Mouse (Mus musculus) midbrain, embryonic 14.5 days (tissue): ENCODE measurements around the gene A930033H14Rik. TPM values are rescaled to one million over a fixed set of nuclear protein-coding genes. Genes with fewer than 3 reads are reported as not detected.

Experiments
- ATAC-seq: fragments of 200-750 bp; cut with Nextera tagmentation; 2 replicates; pipeline ENCODE4 v1.8.0; 2017; ENCODE audit warnings: moderate number of reproducible peaks, moderate library complexity; ENCODE audit not compliant: low FRiP score, low TSS enrichment
- DNase-seq: peaks from one replicate; pipeline ENCODE4 v3.0.0-alpha.2; 2015
- H3K27ac ChIP-seq: fragments of 300-500 bp; sonication (generic); replicated peaks from 2 replicates; pipeline ENCODE4 v1.5.1; 2014; ENCODE audit warnings: mild to moderate bottlenecking, low read depth, low read length, moderate library complexity
- H3K27me3 ChIP-seq: fragments of 300-500 bp; sonication (generic); 2 replicates; pipeline ENCODE4 v1.6.1; 2014; ENCODE audit warnings: low read length, control low read depth, mixed read lengths; ENCODE audit not compliant: control insufficient read depth, insufficient read depth
- H3K36me3 ChIP-seq: fragments of 300-500 bp; sonication (generic); 2 replicates; pipeline ENCODE4 v1.6.1; 2014; ENCODE audit warnings: low read length, control low read depth; ENCODE audit not compliant: control insufficient read depth, insufficient read depth
- H3K4me1 ChIP-seq: fragments of 300-500 bp; sonication (generic); 2 replicates; pipeline ENCODE4 v1.6.1; 2014; ENCODE audit warnings: mild to moderate bottlenecking, antibody characterized with exemption, low read length, control low read depth; ENCODE audit not compliant: control insufficient read depth, insufficient read depth
- H3K4me2 ChIP-seq: fragments of 300-500 bp; sonication (generic); 2 replicates; pipeline ENCODE4 v1.6.1; 2014; ENCODE audit warnings: mild to moderate bottlenecking, low read length, moderate library complexity
- H3K4me3 ChIP-seq: fragments of 300-500 bp; sonication (generic); replicated peaks from 2 replicates; pipeline ENCODE4 v1.5.1; 2014; ENCODE audit warnings: low read depth, low read length
- H3K9ac ChIP-seq: fragments of 300-500 bp; sonication (generic); replicated peaks from 2 replicates; pipeline ENCODE4 v1.6.1; 2014; ENCODE audit warnings: mild to moderate bottlenecking, low read length, moderate library complexity
- H3K9me3 ChIP-seq: fragments of 300-500 bp; sonication (generic); 2 replicates; pipeline ENCODE4 v1.6.1; 2016; ENCODE audit warnings: low read length, control low read depth, mixed read lengths; ENCODE audit not compliant: control insufficient read depth
- WGBS: fragments of 180-500 bp; shearing (Covaris S2); extraction: QIAGEN DNeasy Blood & Tissue Kit; methylation state at CpG from one replicate; pipeline ENCODE4 v1.1.7; 2014; 5-methylcytosine and 5-hydroxymethylcytosine counted together
- polyA plus RNA-seq: library from polyadenylated mRNA; unstranded; fragments of >200 nt; fragmentation: Nextera tagmentation; extraction: Ambion mirVana; gene quantifications from 2 replicates; pipeline ENCODE4 v1.2.1, GENCODE M21; 2014

The A930033H14Rik gene
- polyA plus RNA-seq, 1 experiment from 2014 or later: 1.3 TPM

GRCm38 (mm10) chr10:69253075-69253685, 40.3 kb upstream of the A930033H14Rik start:
- Histone ChIP-seq H3K36me3 (0 out of 2 replicates have a peak, but pooled peaks cover 7% of the 10 kb centered on the region), H3K4me1 (peaks cover 9% of the 10 kb centered on the region), H3K27ac (no peak overlapping the region), H3K4me3 (no peak overlapping the region), H3K4me2 (no peak overlapping the region), H3K9me3 (no peaks in the 10 kb centered on the region), H3K27me3 (no peaks in the 10 kb centered on the region), H3K9ac (no peak overlapping the region)
- 59% methylated on average over 5 of the region's 5 CpGs for WGBS
- DNase-seq (no peak), ATAC-seq (no peak)

GRCm38 (mm10) chr10:69252112-69253074, 39.5 kb upstream of the A930033H14Rik start:
- Histone ChIP-seq H3K4me1 (peaks cover 9% of the 10 kb centered on the region), H3K4me3 (no peak overlapping the region), H3K27me3 (no peaks in the 10 kb centered on the region), H3K9me3 (no peaks in the 10 kb centered on the region), H3K27ac (no peak overlapping the region), H3K4me2 (no peak overlapping the region), H3K36me3 (0 out of 2 replicates have a peak, but pooled peaks cover 7% of the 10 kb centered on the region), H3K9ac (no peak overlapping the region)
- DNase-seq (no peak), ATAC-seq (no peak)
- 96% methylated on average over 17 of the region's 17 CpGs for WGBS

- H3K4me2 ChIP-seq: no peak overlapping the region
- no peak overlapping the region for H3K9ac ChIP-seq
- DNase-seq (no peak), ATAC-seq (no peak)
- H3K4me1 ChIP-seq: peaks cover 9% of the 10 kb centered on the region
- H3K27me3 ChIP-seq: no peaks in the 10 kb centered on the region
- peaks cover 3% of the 10 kb centered on the region; the same call in 1 of the 2 replicates for H3K9me3 ChIP-seq
- 0 out of 2 replicates have a peak, but pooled peaks cover 7% of the 10 kb centered on the region for H3K36me3 ChIP-seq
- no peak overlapping the region for H3K27ac ChIP-seq
- no peak overlapping the region for H3K4me3 ChIP-seq
- WGBS: 91% methylated on average over 6 of the region's 6 CpGs
Observed at GRCm38 (mm10) chr10:69251254-69251653, 38.4 kb upstream of the A930033H14Rik start.

GRCm38 (mm10) chr10:69248261-69249160, 35.6 kb upstream of the A930033H14Rik start:
- no peak for DNase-seq
- H3K36me3 ChIP-seq: 0 out of 2 replicates have a peak, but pooled peaks cover 7% of the 10 kb centered on the region

GRCm38 (mm10) chr10:69247311-69248033, 34.6 kb upstream of the A930033H14Rik start:
- Histone ChIP-seq H3K27ac (no peak overlapping the region), H3K4me1 (no peaks in the 10 kb centered on the region), H3K27me3 (no peaks in the 10 kb centered on the region), H3K4me2 (no peak overlapping the region), H3K9ac (no peak overlapping the region), H3K36me3 (0 out of 2 replicates have a peak, but pooled peaks cover 7% of the 10 kb centered on the region), H3K4me3 (no peak overlapping the region), H3K9me3 (peaks cover 3% of the 10 kb centered on the region; the same call in 1 of the 2 replicates)
- no peak for DNase-seq
- ATAC-seq: no peak
- 97% methylated on average over 7 of the region's 7 CpGs for WGBS

More at GRCm38 (mm10) chr10:69248261-69249160, 35.6 kb upstream of the A930033H14Rik start:
- H3K27ac ChIP-seq: no peak overlapping the region
- no peak overlapping the region for H3K4me2 ChIP-seq
- WGBS: 93% methylated on average over 29 of the region's 29 CpGs
- no peaks in the 10 kb centered on the region for H3K4me1 ChIP-seq
- H3K4me3 ChIP-seq: no peak overlapping the region
- H3K27me3 ChIP-seq: no peaks in the 10 kb centered on the region
- no peak overlapping the region for H3K9ac ChIP-seq
- no peak for ATAC-seq
- peaks cover 3% of the 10 kb centered on the region; the same call in 1 of the 2 replicates for H3K9me3 ChIP-seq

- Histone ChIP-seq H3K4me3 (no peak overlapping the region), H3K4me1 (no peaks in the 10 kb centered on the region), H3K27ac (no peak overlapping the region), H3K27me3 (no peaks in the 10 kb centered on the region), H3K9me3 (peaks cover 3% of the 10 kb centered on the region; the same call in 1 of the 2 replicates), H3K4me2 (no peak overlapping the region), H3K36me3 (0 out of 2 replicates have a peak, but pooled peaks cover 7% of the 10 kb centered on the region), H3K9ac (no peak overlapping the region)
- ATAC-seq: no peak
- 93% methylated on average over 3 of the region's 3 CpGs for WGBS
- DNase-seq: no peak
Observed at GRCm38 (mm10) chr10:69246762-69247161, 33.9 kb upstream of the A930033H14Rik start.

- no peak overlapping the region for H3K4me2 ChIP-seq
- H3K4me1 ChIP-seq: no peaks in the 10 kb centered on the region
- H3K36me3 ChIP-seq: 0 out of 2 replicates have a peak, but pooled peaks cover 7% of the 10 kb centered on the region
- no peak overlapping the region for H3K27ac ChIP-seq
- H3K9me3 ChIP-seq: peaks cover 3% of the 10 kb centered on the region; the same call in 1 of the 2 replicates
- H3K4me3 ChIP-seq: no peak overlapping the region
- ATAC-seq (no peak), DNase-seq (no peak)
- H3K9ac ChIP-seq: no peak overlapping the region
- 91% methylated on average over 10 of the region's 10 CpGs for WGBS
- no peaks in the 10 kb centered on the region for H3K27me3 ChIP-seq
Observed at GRCm38 (mm10) chr10:69245906-69246668, 33.2 kb upstream of the A930033H14Rik start.
